Mouse (Mus musculus): Measurements from ENCODE around the gene Sik1. TPM values are rescaled to one million over a fixed set of nuclear protein-coding genes. Genes with fewer than 3 reads are reported as not detected.
A peak's percentile ranks its signal among the peaks of the same experiment; 100 is the strongest.

Sik1 gene
- polyA plus RNA-seq, 1 experiment, result 15.5 TPM

DNA sequence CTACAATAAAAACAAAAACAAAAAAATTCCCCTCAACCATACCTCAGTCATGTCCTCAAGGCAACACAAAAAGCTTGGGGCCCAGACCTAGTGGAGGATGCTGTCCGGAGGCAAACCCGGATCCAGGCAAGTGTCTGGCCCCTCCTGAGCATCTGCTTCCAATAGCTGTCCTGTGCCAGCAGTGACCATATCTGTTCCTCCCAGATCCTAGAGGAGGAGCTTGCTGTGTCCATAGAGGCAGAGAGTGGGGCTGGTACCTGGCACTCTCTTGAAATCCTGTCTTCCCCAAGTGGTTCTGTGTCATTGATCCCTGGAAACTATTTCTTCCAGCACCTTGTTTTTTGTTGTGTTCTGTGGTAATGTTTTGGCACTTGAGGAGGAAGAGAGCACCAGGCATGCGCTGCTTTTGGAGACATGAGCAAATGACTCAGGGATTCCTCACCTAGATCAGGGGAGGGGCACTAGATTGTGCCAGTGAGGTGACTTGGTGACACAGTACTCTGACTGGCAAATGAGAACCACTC is 2.4 kb upstream of the Sik1 start:
- H3K4me1 ChIP-seq (ENCODE audit: control insufficient read depth, insufficient read depth, low read length), result no peaks in the 10 kb centered on the region
- TF ChIP-seq POLR2A (IDR thresholded peaks at IDR 0.05; ENCODE audit: low read depth, low read length) (no peak), CTCF (IDR thresholded peaks at IDR 0.05; ENCODE audit: borderline replicate concordance, insufficient read depth, low read length) (no peak)
- no peak overlapping the region for H3K27ac ChIP-seq (ENCODE audit: insufficient read depth, low read length)
- no peak overlapping the region for H3K4me3 ChIP-seq (ENCODE audit: insufficient read depth, low read length)

DNA sequence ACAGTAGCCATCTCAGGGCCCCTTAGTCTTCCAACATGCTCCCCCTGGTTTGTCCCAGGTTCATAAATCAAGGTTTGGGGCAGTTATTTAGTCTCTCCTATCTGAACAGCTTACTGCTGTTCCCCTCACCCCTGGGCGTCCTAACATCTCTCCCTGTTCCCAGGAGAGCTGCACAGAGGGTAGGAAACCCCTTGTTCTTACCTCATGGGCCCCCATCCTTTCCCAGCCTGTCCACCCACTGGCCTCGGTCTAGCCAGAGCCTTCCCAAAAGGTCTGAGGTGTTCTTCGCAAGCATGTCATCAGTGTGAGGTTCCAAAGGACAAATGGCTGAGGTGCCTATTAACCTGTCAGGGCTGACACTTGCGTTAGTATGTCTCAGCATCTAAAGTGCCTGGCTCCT is 1.6 kb upstream of the Sik1 start:
- TF ChIP-seq POLR2A (IDR thresholded peaks at IDR 0.05; ENCODE audit: low read depth, low read length) (no peak), CTCF (IDR thresholded peaks at IDR 0.05; ENCODE audit: borderline replicate concordance, insufficient read depth, low read length) (no peak)
- Histone ChIP-seq H3K4me3 (ENCODE audit: insufficient read depth, low read length) (no peak overlapping the region), H3K4me1 (ENCODE audit: control insufficient read depth, insufficient read depth, low read length) (no peaks in the 10 kb centered on the region), H3K27ac (ENCODE audit: insufficient read depth, low read length) (no peak overlapping the region)

- H3K27ac ChIP-seq (ENCODE audit: insufficient read depth, low read length), result peak overlapping the region; percentile 86
- TF ChIP-seq CTCF (IDR thresholded peaks at IDR 0.05; ENCODE audit: borderline replicate concordance, insufficient read depth, low read length) (no peak), POLR2A (IDR thresholded peaks at IDR 0.05; ENCODE audit: low read depth, low read length) (peak; percentile 22; the same call in 1 of the 2 replicates)
- H3K4me1 ChIP-seq (ENCODE audit: control insufficient read depth, insufficient read depth, low read length), result no peaks in the 10 kb centered on the region
- H3K4me3 ChIP-seq (ENCODE audit: insufficient read depth, low read length), result no peak overlapping the region
Observed at GRCm38 (mm10) chr17:31856519-31857160, 1.0 kb upstream of the Sik1 start.

DNA sequence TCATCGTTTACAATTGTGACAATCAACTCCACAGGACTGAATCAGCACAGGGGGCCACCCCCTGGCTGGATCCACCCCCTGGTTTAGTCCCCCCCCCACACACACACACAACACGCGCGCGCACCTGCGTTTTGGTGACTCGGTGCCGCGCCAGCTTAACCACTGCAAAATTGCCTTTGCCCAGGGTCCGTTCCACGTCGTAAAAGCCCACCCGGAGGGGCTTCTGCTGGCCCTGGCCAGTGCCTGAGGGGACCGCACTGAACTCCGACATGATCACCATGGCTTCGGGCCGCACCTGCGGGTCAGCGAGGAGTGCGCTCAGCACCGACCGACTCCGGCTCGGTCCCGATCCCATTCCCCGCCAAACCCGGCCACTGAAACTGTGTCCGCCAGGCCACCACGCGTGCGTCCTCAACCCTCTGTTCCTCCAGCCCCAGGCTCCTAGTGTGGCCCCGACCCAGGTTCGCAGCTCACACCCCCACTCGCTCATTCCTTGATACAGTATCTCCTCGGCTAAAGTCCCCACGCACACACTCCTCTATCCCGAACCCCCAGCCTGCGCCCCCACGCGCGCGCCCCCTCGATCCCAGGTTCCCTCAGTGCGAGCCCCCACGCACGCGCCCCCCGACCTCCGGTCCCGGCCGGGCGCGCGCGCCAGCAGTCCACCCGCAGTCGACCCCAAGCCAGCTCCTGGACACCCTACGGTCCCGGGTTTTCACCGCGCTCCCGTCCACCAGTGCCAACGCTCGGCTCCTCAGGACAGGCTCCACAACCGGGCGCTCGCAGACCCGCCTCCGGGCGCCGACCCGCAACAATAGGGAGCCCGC is 621 bp downstream of the Sik1 start:
- Histone ChIP-seq H3K4me1 (ENCODE audit: control insufficient read depth, insufficient read depth, low read length) (no peaks in the 10 kb centered on the region), H3K27ac (ENCODE audit: insufficient read depth, low read length) (no peak overlapping the region)
- TF ChIP-seq CTCF (IDR thresholded peaks at IDR 0.05; ENCODE audit: borderline replicate concordance, insufficient read depth, low read length) (no peak), POLR2A (IDR thresholded peaks at IDR 0.05; ENCODE audit: low read depth, low read length) (no peak)

DNA sequence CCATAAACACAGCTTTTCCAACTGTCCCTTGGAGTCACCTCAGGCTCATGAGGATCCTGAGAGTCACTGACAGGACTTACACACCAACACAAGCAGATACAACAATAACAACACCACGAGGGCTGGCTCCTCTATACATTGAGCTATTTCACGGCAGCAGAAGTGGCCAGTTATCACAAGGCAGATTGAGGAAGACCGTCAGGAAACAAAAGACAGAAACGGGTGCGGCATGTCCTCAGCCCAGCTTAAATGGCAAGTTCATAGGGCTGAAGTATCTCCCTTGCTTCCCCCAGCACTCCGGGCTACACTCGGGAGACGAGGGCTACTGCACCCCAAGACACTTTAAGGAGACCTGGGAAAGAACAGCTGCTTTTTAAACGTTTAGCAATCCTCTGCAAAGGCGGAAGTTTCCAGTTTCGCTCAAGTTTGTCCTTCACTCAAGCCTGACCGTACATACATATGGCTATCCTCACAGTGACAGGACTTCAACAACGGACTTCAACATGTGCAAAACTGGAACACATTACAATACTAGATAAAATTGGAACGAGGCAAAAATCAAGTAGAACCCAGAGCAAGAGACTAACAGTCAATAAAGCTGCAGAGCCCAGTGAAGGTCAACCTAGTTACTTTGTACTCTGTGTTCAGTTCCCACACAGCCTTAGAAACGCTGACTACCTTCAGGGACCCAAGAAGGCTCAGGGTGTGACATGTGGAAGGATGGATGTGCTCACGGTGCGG is 2.0 kb downstream of the Sik1 start:
- no peak overlapping the region for H3K27ac ChIP-seq (ENCODE audit: insufficient read depth, low read length)
- H3K4me3 ChIP-seq (ENCODE audit: insufficient read depth, low read length), result no peak overlapping the region
- no peaks in the 10 kb centered on the region for H3K4me1 ChIP-seq (ENCODE audit: control insufficient read depth, insufficient read depth, low read length)
- TF ChIP-seq CTCF (IDR thresholded peaks at IDR 0.05; ENCODE audit: borderline replicate concordance, insufficient read depth, low read length) (no peak), POLR2A (IDR thresholded peaks at IDR 0.05; ENCODE audit: low read depth, low read length) (no peak)

More for the DNA sequence above, 621 bp downstream of the Sik1 start:
- peak overlapping the region; percentile 73 for H3K4me3 ChIP-seq (ENCODE audit: insufficient read depth, low read length)

- no peaks in the 10 kb centered on the region for H3K4me1 ChIP-seq (ENCODE audit: control insufficient read depth, insufficient read depth, low read length)
- H3K4me3 ChIP-seq (ENCODE audit: insufficient read depth, low read length), result no peak overlapping the region
- no peak overlapping the region for H3K27ac ChIP-seq (ENCODE audit: insufficient read depth, low read length)
- TF ChIP-seq CTCF (IDR thresholded peaks at IDR 0.05; ENCODE audit: borderline replicate concordance, insufficient read depth, low read length), result no peak
Observed at GRCm38 (mm10) chr17:31852782-31853447, 2.7 kb downstream of the Sik1 start.

GRCm38 (mm10) chr17:31851816-31852476 is 3.7 kb downstream of the Sik1 start:
- TF ChIP-seq CTCF (IDR thresholded peaks at IDR 0.05; ENCODE audit: borderline replicate concordance, insufficient read depth, low read length) (no peak), POLR2A (IDR thresholded peaks at IDR 0.05; ENCODE audit: low read depth, low read length) (no peak)
- Histone ChIP-seq H3K4me1 (ENCODE audit: control insufficient read depth, insufficient read depth, low read length) (no peaks in the 10 kb centered on the region), H3K27ac (ENCODE audit: insufficient read depth, low read length) (no peak overlapping the region), H3K4me3 (ENCODE audit: insufficient read depth, low read length) (no peak overlapping the region)

DNA sequence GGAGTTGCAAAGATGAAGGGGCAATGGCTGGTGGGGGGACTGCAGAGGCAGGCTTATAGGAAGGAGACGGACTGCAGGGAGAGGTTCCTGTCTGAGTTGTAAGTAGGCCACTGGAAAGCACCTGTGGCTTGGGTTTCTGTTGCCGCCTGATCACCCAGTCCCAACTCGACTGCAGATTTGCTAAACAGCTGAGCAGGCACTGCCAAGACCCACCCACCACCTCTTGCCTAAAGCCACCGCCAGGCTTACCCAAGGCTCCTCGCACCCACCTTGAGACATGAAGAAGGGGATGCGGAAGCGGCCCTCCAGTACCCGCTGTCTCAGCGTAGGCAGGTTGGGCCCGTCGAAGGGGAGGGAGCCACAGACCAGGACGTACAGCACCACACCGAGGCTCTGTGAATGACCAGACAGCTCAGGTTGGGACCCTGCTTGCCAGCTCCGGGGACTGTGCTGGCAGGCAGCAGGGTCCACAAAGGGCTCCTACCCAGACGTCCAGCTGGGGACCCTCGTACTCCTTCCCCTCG is 5.1 kb downstream of the Sik1 start:
- Histone ChIP-seq H3K4me1 (ENCODE audit: control insufficient read depth, insufficient read depth, low read length) (no peaks in the 10 kb centered on the region), H3K4me3 (ENCODE audit: insufficient read depth, low read length) (no peak overlapping the region), H3K27ac (ENCODE audit: insufficient read depth, low read length) (no peak overlapping the region)
- no peak for TF ChIP-seq CTCF (IDR thresholded peaks at IDR 0.05; ENCODE audit: borderline replicate concordance, insufficient read depth, low read length)
- no peak for TF ChIP-seq POLR2A (IDR thresholded peaks at IDR 0.05; ENCODE audit: low read depth, low read length)

Data from embryonic fibroblast, embryonic 13.5 days (primary cell).